Mouse (Mus musculus): Measurements from ENCODE around the gene Ldb2. TPM values are rescaled to one million over a fixed set of nuclear protein-coding genes. Genes with fewer than 3 reads are reported as not detected.

Gene Ldb2
- polyA plus RNA-seq, 1 experiment from 2014 or later, result 3.5 TPM

DNA sequence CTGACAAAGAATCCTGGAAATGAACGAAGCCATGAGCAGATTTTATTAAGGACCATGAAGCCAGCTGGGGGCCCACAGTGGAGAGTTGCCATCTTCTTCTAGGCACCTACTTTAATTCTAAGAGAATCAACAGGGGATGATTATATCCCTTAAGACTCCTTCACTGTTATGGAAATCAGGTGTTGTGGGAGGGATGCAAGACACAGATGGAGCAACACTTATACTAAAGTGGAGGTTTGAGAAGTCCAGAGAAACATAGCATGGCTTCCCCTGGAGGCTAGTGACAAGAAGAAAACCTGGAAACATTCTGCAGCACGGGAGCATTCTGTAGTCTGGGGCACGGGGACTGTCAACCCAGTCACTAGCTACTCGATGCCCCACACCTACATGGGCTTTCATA is 85.0 kb downstream of the Ldb2 start:
- H3K36me3 ChIP-seq (replicated peaks), result no peaks in the 10 kb centered on the region
- no peaks in the 10 kb centered on the region for H3K27me3 ChIP-seq
- no peaks in the 10 kb centered on the region for H3K4me1 ChIP-seq (replicated peaks)
- no peak for ATAC-seq (ENCODE audit: insufficient read depth)
- H3K9ac ChIP-seq, result no peak overlapping the region
- H3K27ac ChIP-seq (replicated peaks), result no peak overlapping the region
- 45% methylated on average over 4 of the region's 4 CpGs for WGBS (ENCODE audit: insufficient replicate concordance)
- no peak overlapping the region for H3K4me3 ChIP-seq (replicated peaks)
- no peak overlapping the region for H3K4me2 ChIP-seq
- no peaks in the 10 kb centered on the region for H3K9me3 ChIP-seq (replicated peaks)

DNA sequence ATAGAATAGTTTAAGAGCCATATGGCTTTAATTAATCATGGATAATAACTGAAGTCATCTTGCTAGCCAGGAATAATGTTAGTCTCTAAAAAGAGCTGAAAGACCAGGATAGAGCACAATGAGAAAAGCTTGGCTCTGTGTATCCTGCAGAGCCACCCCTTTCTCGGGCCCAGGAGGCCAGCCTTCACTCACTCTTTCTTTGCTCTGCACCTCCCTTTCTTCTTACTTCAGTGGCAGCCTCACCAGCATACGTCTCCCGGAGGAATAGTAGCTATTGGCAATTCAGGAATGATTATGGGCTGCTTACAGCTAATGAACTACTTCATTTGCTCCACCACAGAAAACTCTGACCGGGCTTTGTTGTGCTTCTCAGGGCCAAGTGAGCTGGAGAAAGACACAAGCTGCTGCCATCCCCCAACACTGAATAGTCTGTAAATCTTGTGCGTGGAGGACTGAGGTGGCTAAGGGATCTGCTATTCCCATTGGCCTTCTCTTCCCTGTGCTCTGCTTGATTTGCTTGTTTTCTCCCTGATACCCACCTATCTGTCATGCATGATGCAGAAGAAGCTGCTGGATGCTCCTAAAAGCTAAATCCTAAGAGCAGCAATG is 86.2 kb downstream of the Ldb2 start:
- Histone ChIP-seq H3K27me3 (no peaks in the 10 kb centered on the region), H3K36me3 (replicated peaks) (no peaks in the 10 kb centered on the region), H3K27ac (replicated peaks) (no peak overlapping the region), H3K4me3 (replicated peaks) (no peak overlapping the region), H3K9ac (no peak overlapping the region), H3K4me1 (replicated peaks) (no peaks in the 10 kb centered on the region), H3K4me2 (no peak overlapping the region), H3K9me3 (replicated peaks) (no peaks in the 10 kb centered on the region)
- WGBS (ENCODE audit: insufficient replicate concordance), result 56% methylated on average over 5 of the region's 5 CpGs
- no peak for ATAC-seq (ENCODE audit: insufficient read depth)

DNA sequence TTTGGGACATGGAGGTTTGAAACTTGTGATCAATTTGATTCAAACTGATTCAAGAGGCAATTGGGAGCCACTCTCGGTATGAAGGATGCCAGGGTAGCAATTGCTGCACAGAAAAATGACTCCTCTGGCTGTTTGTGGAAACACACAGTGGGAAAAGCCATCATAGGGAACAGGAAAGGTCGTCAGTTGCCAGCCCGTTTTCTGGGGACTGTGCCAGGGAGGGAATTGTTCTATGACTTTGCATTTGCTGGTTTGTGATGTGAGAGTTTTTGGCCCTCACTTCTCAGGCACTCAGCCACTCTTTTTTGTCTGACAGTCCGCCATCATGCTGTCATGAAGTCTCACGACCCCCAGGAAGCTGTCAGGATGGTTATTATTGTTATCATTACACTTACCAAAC is 88.3 kb downstream of the Ldb2 start:
- WGBS (ENCODE audit: insufficient replicate concordance), result 38% methylated on average over 5 of the region's 5 CpGs
- no peaks in the 10 kb centered on the region for H3K9me3 ChIP-seq (replicated peaks)
- no peak for ATAC-seq (ENCODE audit: insufficient read depth)

DNA sequence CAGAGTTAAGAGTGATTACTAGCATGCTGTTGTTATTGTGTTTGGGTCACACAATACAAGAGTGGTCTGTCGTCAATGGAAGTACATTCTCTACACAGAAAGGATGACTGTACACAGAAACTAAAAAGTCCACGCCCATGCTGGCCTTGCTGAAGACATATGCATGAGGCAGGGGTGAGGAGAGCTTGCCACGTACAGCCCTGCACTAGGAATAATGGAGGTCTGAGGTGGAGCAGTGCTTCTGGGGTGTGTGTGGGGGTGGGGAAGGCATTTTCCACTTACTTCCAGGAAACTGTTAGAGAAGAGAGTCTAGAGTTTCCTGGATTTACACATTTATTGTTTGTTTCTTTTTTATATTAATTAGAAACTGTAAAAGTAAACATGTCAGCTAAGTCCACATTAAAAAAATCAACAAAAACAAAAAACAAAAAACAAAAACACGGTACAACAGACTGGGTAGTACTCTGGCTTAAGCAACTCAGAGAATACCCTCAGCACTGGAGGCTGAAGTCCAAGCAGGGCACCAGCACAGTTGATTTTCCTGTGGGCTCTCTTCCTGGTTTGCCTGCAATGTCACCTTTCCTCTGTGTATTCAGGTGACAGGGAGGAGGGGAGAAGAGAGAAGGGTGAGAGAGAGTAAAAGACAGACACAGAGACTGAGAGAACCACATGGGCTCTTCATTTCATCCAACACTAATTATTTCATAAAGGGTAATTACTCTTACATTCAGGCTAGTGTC is 89.2 kb downstream of the Ldb2 start:
- 46% methylated on average over 4 of the region's 4 CpGs for WGBS (ENCODE audit: insufficient replicate concordance)
- ATAC-seq (ENCODE audit: insufficient read depth), result no peak

More for the DNA sequence above, 88.3 kb downstream of the Ldb2 start:
- Histone ChIP-seq H3K4me3 (replicated peaks) (no peak overlapping the region), H3K9ac (no peak overlapping the region), H3K36me3 (replicated peaks) (no peaks in the 10 kb centered on the region), H3K27me3 (no peaks in the 10 kb centered on the region), H3K4me2 (no peak overlapping the region), H3K27ac (replicated peaks) (no peak overlapping the region), H3K4me1 (replicated peaks) (no peaks in the 10 kb centered on the region)

DNA sequence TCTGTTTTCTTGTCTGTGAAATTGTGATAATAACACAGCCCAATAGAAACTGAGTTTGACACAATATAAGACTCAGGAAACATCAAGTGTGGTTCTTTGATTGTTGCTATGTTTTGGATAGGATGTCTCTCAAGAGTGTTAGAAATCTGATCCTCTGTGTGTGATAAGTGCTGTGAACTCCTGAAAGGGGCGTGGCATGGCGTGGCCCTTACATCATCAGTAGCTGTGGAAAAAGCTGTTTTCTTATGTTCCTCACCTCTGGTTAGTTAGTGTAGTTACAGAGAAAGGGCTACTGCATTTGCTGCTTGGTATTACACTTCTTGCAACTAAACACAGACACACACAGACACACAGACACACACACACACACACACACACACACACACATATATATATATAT is 90.2 kb downstream of the Ldb2 start:
- no peak for ATAC-seq (ENCODE audit: insufficient read depth)
- no peaks in the 10 kb centered on the region for H3K36me3 ChIP-seq (replicated peaks)
- 48% methylated on average over 2 of the region's 2 CpGs for WGBS (ENCODE audit: insufficient replicate concordance)
- H3K4me2 ChIP-seq, result no peak overlapping the region
- H3K27ac ChIP-seq (replicated peaks), result no peak overlapping the region
- H3K4me3 ChIP-seq (replicated peaks), result no peak overlapping the region
- H3K27me3 ChIP-seq, result no peaks in the 10 kb centered on the region
- H3K9me3 ChIP-seq (replicated peaks), result no peaks in the 10 kb centered on the region
- H3K9ac ChIP-seq, result no peak overlapping the region
- no peaks in the 10 kb centered on the region for H3K4me1 ChIP-seq (replicated peaks)

More for the DNA sequence above, 89.2 kb downstream of the Ldb2 start:
- Histone ChIP-seq H3K36me3 (replicated peaks) (no peaks in the 10 kb centered on the region), H3K9me3 (replicated peaks) (no peaks in the 10 kb centered on the region), H3K27me3 (no peaks in the 10 kb centered on the region), H3K27ac (replicated peaks) (no peak overlapping the region), H3K4me2 (no peak overlapping the region), H3K4me1 (replicated peaks) (no peaks in the 10 kb centered on the region), H3K4me3 (replicated peaks) (no peak overlapping the region), H3K9ac (no peak overlapping the region)

DNA sequence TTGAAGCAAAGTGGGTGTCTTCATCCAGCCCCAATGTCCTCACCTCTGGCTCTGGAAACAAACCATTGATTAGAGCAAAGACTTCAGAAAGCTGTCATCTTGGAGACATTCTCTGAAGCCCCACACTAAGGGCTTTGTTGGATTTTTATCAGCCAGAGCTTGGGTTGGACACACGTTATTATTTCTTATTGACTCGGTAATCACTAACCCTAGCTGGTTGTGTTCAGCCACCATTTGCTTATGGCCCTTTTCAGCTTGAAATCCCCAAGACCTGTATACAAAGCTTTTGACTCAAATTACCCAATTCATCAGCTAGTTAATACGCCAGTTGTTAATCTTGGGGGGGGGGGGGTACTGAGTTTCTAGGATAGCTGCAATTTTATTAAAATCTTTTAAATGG is 91.5 kb downstream of the Ldb2 start:
- Histone ChIP-seq H3K27ac (replicated peaks) (no peak overlapping the region), H3K9ac (no peak overlapping the region), H3K27me3 (no peaks in the 10 kb centered on the region), H3K36me3 (replicated peaks) (no peaks in the 10 kb centered on the region), H3K4me2 (no peak overlapping the region), H3K4me1 (replicated peaks) (no peaks in the 10 kb centered on the region), H3K9me3 (replicated peaks) (no peaks in the 10 kb centered on the region), H3K4me3 (replicated peaks) (no peak overlapping the region)
- WGBS (ENCODE audit: insufficient replicate concordance), result 51% methylated on average over 3 of the region's 3 CpGs
- ATAC-seq (ENCODE audit: insufficient read depth), result no peak

DNA sequence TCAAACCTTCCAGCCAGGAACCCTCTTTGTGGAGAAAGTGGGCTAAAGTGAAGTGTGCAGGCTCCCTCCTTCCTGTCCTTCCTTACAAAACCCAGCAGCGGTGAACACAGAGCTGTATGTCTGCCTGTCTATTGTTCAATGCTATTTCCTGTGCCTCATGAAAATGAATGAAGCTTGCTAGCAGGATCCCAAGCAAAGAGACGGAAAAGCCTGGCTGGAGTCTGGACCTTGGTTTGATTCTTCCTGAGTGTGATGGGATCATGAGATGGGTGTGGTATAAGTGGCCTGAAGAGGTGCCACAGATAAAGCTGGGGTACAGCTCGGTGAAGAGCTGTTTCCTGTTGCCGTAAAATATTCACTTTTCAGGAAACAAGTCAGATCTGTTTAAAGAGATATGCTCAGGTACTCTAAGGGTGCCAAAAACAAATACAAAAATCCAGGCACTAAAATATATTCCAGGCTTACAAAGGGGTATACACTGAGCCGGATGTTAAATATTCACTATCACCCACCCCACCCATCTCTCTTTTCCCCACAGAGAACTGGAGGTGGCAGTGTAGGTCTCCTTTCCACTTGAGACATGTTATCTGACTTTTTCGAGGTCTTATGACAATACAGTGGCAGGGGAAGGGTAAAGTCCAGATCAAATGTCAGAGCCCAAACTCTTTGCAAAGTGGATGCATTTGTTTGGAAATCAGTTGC is 92.3 kb downstream of the Ldb2 start:
- Histone ChIP-seq H3K27ac (replicated peaks) (no peak overlapping the region), H3K4me1 (replicated peaks) (no peaks in the 10 kb centered on the region), H3K4me2 (no peak overlapping the region), H3K27me3 (no peaks in the 10 kb centered on the region), H3K9ac (no peak overlapping the region), H3K36me3 (replicated peaks) (no peaks in the 10 kb centered on the region), H3K9me3 (replicated peaks) (no peaks in the 10 kb centered on the region), H3K4me3 (replicated peaks) (no peak overlapping the region)
- 11% methylated on average over 6 of the region's 6 CpGs for WGBS (ENCODE audit: insufficient replicate concordance)
- ATAC-seq (ENCODE audit: insufficient read depth), result no peak

DNA sequence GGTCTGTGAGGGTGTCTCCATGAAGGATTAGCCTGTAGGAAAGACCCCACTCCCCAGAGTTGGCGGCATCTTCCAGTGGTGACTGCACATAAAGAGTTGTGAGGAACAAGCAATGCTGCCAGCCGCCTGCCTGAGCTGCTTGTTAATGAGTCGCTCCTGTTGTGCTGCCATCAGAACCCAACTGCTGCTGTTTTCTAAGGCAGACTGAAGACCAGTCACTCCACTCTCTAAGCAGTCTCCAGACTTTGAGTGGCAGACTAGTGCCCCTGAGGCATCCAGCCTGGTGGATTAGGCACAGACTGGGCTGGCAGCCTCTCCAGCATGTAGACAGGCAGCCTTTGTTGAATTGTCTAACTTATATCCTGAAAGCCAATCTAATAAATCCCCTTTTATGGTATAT is 101.5 kb downstream of the Ldb2 start:
- Histone ChIP-seq H3K9ac (no peak overlapping the region), H3K4me3 (replicated peaks) (no peak overlapping the region), H3K9me3 (replicated peaks) (no peaks in the 10 kb centered on the region), H3K4me1 (replicated peaks) (no peaks in the 10 kb centered on the region), H3K4me2 (no peak overlapping the region), H3K36me3 (replicated peaks) (no peaks in the 10 kb centered on the region), H3K27ac (replicated peaks) (no peak overlapping the region), H3K27me3 (no peaks in the 10 kb centered on the region)
- no peak for ATAC-seq (ENCODE audit: insufficient read depth)
- 64% methylated on average over 3 of the region's 3 CpGs for WGBS (ENCODE audit: insufficient replicate concordance)

DNA sequence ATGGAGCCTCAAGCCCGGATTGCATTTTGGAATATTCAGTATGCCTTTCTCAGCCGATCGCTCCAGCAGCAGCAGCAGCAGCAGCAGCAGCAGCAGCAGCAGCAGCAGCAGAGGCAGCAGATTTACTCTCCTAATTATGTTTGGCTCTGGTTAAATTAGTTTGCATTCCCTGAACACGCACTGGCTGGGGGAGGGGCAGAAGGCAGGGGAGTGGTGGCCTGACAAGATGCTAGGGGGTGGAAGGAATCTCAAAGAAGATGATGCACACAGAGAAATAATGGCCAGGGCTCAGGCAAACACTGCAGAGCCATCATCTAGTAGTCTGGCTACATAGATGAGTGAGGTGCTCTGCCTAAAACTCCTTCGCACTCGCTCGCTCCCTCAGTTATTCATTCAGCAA is 102.9 kb downstream of the Ldb2 start:
- H3K4me3 ChIP-seq (replicated peaks), result no peak overlapping the region
- whole genome bisulfite sequencing (ENCODE audit: insufficient replicate concordance), result 65% methylated on average over 7 of the region's 7 CpGs
- H3K9me3 ChIP-seq (replicated peaks), result no peaks in the 10 kb centered on the region
- no peak overlapping the region for H3K27ac ChIP-seq (replicated peaks)
- no peaks in the 10 kb centered on the region for H3K27me3 ChIP-seq
- ATAC-seq (ENCODE audit: insufficient read depth), result no peak
- H3K4me2 ChIP-seq, result no peak overlapping the region
- H3K36me3 ChIP-seq (replicated peaks), result no peaks in the 10 kb centered on the region
- no peaks in the 10 kb centered on the region for H3K4me1 ChIP-seq (replicated peaks)
- no peak overlapping the region for H3K9ac ChIP-seq

DNA sequence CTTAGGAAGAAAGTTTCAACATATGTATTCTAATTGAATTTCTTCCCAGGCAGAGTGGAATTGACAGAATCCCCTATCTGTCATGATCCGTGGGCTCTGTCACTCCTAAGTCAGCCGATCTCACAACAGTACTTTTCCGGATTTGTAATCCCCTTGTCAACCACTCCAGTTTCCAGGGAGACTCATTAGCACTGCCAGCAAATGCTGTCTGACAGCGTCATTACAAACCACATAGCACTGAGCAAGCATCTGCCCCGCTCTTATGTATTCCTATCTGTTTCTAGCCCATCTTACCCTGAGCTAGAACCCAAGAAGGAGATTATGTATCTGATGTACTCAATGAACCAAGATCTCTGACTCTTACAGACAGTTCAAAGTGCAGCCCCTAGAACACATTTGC is 105.8 kb downstream of the Ldb2 start:
- Histone ChIP-seq H3K36me3 (replicated peaks) (no peaks in the 10 kb centered on the region), H3K4me1 (replicated peaks) (no peaks in the 10 kb centered on the region), H3K9ac (no peak overlapping the region), H3K4me2 (no peak overlapping the region), H3K27ac (replicated peaks) (no peak overlapping the region), H3K4me3 (replicated peaks) (no peak overlapping the region), H3K9me3 (replicated peaks) (no peaks in the 10 kb centered on the region), H3K27me3 (no peaks in the 10 kb centered on the region)
- ATAC-seq (ENCODE audit: insufficient read depth), result no peak
- WGBS (ENCODE audit: insufficient replicate concordance), result 57% methylated on average over 5 of the region's 5 CpGs

DNA sequence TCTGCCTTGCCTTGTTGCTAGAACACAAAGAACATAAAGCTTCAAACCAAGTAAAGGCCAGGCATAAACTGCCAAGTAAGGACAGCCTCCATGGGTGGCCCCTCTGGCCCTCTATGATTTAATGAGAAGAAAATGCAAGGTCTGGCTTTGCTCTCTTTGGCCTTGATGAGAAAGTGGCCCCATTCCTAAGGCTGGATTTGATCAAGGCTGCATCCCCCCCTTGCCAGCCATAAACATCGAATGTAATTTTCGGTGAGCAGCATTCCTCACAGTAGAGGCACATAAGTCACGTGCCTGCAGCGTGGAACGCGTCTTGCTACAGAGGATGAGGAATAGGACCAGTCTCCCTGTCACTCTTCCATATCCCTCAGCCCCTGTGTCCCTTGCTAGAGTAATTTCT is 113.1 kb downstream of the Ldb2 start:
- H3K4me3 ChIP-seq (replicated peaks), result no peak overlapping the region
- H3K36me3 ChIP-seq (replicated peaks), result no peaks in the 10 kb centered on the region
- no peak overlapping the region for H3K9ac ChIP-seq
- no peak overlapping the region for H3K4me2 ChIP-seq
- no peaks in the 10 kb centered on the region for H3K4me1 ChIP-seq (replicated peaks)
- H3K27me3 ChIP-seq, result no peaks in the 10 kb centered on the region
- 73% methylated on average over 6 of the region's 6 CpGs for whole genome bisulfite sequencing (ENCODE audit: insufficient replicate concordance)
- no peak for ATAC-seq (ENCODE audit: insufficient read depth)
- H3K27ac ChIP-seq (replicated peaks), result no peak overlapping the region
- no peaks in the 10 kb centered on the region for H3K9me3 ChIP-seq (replicated peaks)

All from liver, embryonic 15.5 days (tissue).